Mouse (Mus musculus): ENCODE data around the gene 1700042G07Rik.
A peak's percentile ranks its signal among the peaks of the same experiment; 100 is the strongest.

1700042G07Rik gene

DNA sequence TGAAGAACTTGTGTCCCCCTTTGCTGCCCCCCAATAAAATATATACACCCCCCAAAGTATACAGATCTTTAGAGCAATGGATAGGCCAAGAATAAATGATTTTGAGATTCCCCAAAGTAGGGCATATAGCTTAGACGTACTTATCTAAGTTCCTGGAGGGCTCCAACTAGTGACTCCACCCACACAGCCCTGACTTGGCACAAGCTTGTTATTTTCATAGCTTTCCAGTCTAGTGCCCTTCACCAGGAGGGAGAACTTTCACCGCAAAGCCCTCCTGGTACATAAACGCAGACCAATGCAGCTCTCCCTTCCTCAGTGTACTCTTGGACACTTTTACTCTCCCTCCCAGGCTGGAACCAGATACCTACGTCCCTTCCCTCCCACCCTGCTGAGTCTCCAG lies 11.0 kb upstream of the 1700042G07Rik start:
- no peak for DNase-seq (ENCODE audit: low read depth)

- DNase-seq (ENCODE audit: low read depth) = no peak
These were observed 8.2 kb upstream of the 1700042G07Rik start for GRCm38 (mm10) chr4:116164759-116165554.

GRCm38 (mm10) chr4:116165708-116166407 lies 7.3 kb upstream of the 1700042G07Rik start:
- no peak for DNase-seq (ENCODE audit: low read depth)

- DNase-seq (ENCODE audit: low read depth) = no peak
These were observed 5.8 kb upstream of the 1700042G07Rik start, which contains the start of gene Tspan1 for GRCm38 (mm10) chr4:116167404-116167803. TSS of gene Tspan1 (minus strand) at chr4:116167601.

DNA sequence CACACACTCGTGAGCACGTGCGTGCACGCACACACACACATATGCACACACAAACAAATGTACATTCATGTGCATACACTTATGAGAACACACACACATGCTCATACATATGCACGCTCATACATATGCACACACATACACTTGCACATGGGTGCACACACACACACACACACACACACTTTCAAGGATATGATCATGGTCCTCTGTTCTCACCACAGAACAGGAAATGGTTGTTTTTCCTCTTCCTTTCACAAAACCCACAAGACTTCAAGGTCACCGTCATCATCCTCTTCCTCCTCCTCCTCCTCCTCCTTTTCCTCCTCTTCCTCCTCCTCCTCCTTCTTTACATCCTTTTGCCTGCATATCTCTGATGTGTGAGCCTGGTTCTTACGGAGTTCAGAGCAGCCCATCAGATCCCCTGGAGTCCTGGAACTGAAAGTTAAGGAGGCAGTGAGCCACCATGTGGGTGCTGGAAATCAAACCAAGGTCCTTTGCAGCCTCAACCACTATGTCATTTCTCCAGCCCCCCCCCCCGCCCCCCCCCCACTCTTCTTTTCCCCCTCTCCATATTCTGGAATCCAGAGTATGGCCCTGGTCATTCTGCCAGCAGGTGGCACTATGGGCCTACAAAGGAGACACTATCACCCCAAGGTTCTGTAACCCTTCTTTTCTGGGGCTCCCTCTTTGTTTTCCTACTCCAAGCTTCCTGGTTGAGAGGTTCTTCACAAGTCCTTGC lies 4.4 kb upstream of the 1700042G07Rik start:
- DNase-seq (ENCODE audit: low read depth) = no peak

- DNase-seq (ENCODE audit: low read depth) = no peak
These were observed 3.9 kb upstream of the 1700042G07Rik start for GRCm38 (mm10) chr4:116169353-116169672.

- DNase-seq (ENCODE audit: low read depth) = no peak
These were observed 580 bp downstream of the 1700042G07Rik start for GRCm38 (mm10) chr4:116173752-116174151.

GRCm38 (mm10) chr4:116174466-116175116 lies 1.4 kb downstream of the 1700042G07Rik start:
- DNase-seq (ENCODE audit: low read depth) = no peak

DNA sequence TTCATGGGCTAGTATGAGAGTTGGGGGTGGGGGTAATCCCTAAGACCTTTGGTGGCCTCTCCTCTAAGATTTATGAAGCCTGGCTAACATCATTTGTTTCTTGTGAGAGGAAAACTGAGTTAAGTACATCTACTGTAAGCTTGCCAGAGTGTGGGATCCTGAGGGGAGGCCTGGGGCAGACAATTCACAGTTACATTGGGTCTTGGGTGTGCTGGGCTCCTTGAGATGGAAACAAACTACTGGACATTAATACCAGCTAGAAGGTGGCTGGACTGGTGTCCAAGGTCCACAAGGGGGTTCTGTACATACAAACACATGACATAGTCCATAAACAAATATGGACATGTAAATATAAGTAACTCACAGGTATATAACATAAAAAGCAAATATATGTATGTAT lies 2.0 kb downstream of the 1700042G07Rik start:
- DNase-seq (ENCODE audit: low read depth) = no peak

DNA sequence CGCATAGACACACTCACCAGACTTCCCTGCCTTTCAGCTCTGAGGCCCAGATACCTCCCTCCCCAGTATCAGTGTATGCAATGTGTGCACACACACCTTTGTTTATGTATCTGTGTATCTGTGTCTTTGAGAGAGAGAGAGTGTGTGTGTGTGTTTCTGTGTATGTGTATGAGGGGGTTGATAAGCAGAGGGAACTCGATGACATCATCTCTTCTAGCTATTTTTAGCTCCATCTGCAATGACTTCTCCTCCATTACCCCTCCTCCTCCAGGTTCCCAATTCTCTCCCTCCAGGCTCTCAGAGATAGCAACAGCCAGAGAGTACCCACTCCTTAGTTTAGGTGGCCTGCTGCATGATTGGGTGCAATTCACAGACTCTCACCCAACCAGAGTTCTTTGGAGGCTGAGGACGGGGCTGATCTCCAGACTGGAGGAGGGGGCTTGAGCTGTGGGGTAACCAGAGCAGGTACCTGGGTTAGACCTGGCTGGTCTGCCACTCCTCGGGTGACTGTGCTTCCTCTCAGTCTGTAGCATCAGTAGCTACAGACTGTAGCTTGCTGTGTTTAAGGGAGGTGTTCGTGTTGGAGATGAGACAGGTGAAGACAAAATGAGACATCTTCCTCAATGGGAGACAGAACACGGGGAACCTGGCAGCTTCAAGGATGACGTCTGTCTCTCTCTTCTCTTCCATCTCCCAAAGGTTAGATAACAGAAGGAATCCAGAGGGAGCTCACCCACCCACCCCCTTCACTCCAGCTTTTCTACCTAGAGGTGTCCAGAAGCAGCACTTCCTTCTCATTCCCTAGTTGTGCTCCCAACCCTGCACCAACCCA lies 2.8 kb downstream of the 1700042G07Rik start:
- DNase-seq (ENCODE audit: low read depth) = peak; percentile 66

- no peak for DNase-seq (ENCODE audit: low read depth)
These were observed 3.4 kb downstream of the 1700042G07Rik start for GRCm38 (mm10) chr4:116176543-116176988.

DNA sequence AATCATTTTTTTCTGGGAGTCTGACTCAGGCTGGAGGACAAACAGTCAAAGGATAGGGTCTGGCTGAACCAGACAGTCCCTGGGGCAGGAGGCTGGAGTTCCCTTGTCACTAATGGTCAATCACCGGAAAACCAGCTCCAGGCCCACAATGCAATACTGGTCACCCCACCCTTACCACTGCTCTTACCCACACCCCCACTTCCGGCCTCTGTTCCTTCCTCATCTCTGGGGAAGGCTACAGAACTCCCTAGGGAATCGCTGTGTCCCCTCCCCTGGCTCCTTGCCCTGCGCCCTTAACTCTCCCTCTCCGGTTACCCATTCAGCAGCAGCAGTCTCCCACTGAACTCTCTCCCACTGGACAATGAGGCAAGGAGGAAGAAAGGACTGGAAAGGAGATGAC lies 4.0 kb downstream of the 1700042G07Rik start:
- no peak for DNase-seq (ENCODE audit: low read depth)

GRCm38 (mm10) chr4:116182079-116182478 lies 8.9 kb downstream of the 1700042G07Rik start:
- DNase-seq (ENCODE audit: low read depth) = no peak

- no peak for DNase-seq (ENCODE audit: low read depth)
These were observed 9.6 kb downstream of the 1700042G07Rik start for GRCm38 (mm10) chr4:116182745-116183144.

DNA sequence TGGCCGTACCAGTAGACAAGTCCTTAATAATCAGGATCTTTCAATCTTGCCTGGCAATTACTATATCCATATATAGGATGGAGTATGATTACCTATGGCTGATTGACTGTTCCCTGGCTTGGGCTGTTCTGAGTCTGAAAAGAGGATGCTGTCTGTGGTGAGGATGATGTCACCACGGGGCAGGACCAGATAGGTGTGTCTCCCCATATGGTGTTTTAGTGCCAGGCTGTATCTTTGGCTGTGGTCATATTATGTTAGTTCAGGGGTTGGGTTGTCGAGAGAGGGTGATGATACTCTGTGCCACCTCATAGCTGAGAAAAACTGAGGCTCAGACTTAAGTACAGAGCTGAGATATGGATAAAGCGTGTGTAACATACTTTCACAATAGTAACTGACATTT lies 11.9 kb downstream of the 1700042G07Rik start:
- DNase-seq (ENCODE audit: low read depth) = no peak

GRCm38 (mm10) chr4:116192286-116192835 lies 19.2 kb downstream of the 1700042G07Rik start:
- DNase-seq (ENCODE audit: low read depth) = no peak

- peak; percentile 72 for DNase-seq (ENCODE audit: low read depth)
These were observed 20.6 kb downstream of the 1700042G07Rik start for GRCm38 (mm10) chr4:116193583-116194383.

- no peak for DNase-seq (ENCODE audit: low read depth)
These were observed 25.2 kb downstream of the 1700042G07Rik start for GRCm38 (mm10) chr4:116198422-116198821.

DNA sequence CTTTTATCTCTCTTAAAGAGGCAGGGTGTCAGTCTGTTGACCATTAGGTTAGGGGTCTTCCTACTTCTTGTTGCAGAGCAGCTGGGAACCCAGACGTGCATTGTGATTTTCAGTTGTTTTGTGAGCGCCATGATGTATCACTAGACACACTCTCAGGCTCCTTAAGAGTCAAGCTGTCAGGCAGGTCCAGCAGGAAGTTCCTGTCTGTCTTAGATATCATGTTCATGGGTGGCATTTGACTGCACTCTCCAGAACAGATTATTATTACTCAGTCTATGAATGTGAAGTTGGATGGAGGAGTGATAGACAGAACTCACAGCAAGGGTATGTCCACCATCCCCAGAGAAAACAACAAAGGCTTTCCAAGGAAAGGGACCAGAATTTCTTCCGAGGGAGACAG lies 31.2 kb downstream of the 1700042G07Rik start:
- DNase-seq (ENCODE audit: low read depth) = no peak

- no peak for DNase-seq (ENCODE audit: low read depth)
These were observed 33.4 kb downstream of the 1700042G07Rik start for GRCm38 (mm10) chr4:116206531-116206930.
